Comparison of ENCODE assay signal across 34 mouse cellular contexts in the genomic region with DNA sequence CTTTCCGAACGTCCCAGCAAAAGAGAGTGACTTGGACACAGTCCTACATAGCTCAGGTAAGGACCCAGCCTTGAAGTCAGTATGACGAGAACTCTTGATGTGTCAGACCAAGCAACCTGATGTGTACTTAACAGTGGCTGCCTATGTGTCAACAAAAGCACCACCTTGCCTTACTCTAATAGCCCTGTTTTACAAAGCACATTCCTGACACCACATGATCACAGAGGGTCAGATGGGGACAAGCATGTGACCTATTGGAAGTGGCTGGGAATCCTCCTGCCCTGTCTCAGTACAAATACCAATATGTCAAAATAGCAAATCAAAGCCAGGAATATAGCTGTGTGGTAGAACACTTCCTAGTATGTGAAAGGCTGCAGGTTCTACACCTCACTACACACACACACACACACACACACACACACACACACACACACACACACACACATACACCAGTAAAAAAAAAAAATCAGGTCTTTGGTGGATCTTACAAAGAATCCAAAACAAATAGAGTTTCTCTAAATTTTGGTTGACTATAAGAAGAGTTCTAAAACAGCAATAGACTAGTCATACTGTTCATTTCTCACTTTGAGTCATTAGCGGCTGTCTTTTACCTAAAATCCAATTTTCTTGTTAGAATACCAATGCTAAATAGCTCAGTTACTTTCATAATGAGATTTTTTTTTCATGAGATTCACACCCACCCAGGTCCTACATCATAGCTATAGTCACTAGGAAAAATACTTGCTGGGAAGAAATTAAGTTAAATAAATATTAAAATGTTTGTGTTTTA. TPM values are rescaled to one million over a fixed set of nuclear protein-coding genes. Genes with fewer than 3 reads are reported as not detected.
DNase-seq lines count a peak whose midpoint lies in the region; ATAC-seq and TF ChIP-seq lines count a peak whose summit lies in the region.
"Had no signal": no experiment of that assay in that cellular context is flagged by ENCODE, and none has a peak within 500 bp of the region (broad histone marks: within the 10 kb centered on the region; RNA-seq: fewer than 3 reads in every experiment).

No protein-coding gene starts in this region.

- no peak for ATAC-seq in liver, embryonic 11.5 days (replicated peaks; ENCODE audit: low FRiP score)
- no peak for ATAC-seq in CD4-positive, CD25-positive, alpha-beta regulatory T cell, adult 4 months
- ATAC-seq: forebrain, embryonic 15.5 days; midbrain, embryonic 16.5 days had no signal

- TF ChIP-seq CTCF in liver, adult 2 months (IDR thresholded peaks at IDR 0.05; ENCODE audit: low read depth, low read length): no peak

- peaks cover 2% of the 10 kb centered on the region; the same call in 1 of the 2 replicates for H3K4me1 ChIP-seq in liver, adult 2 months (ENCODE audit: control insufficient read depth, insufficient read depth, low read length)
- H3K4me1 ChIP-seq in liver, embryonic 11.5 days (replicated peaks; ENCODE audit: control insufficient read depth, insufficient read depth, low read length): no peaks in the 10 kb centered on the region
- H3K4me1 ChIP-seq: embryonic facial prominence, embryonic 12.5 days; forebrain, embryonic 10.5 days; forebrain, embryonic 15.5 days; hindbrain, embryonic 13.5 days; kidney, embryonic 15.5 days; limb, embryonic 13.5 days had no signal

- intact Hi-C loops in heart, postnatal 14 days (cut with DNase I): no loop called here

- H3K4me2 ChIP-seq in liver, embryonic 11.5 days: no peak overlapping the region
- H3K4me2 ChIP-seq: embryonic facial prominence, embryonic 12.5 days; forebrain, embryonic 15.5 days; heart, embryonic 11.5 days; hindbrain, embryonic 13.5 days; kidney, embryonic 15.5 days; limb, embryonic 13.5 days; lung, embryonic 14.5 days; midbrain, embryonic 11.5 days had no signal

- no peak for TF ChIP-seq POLR2A in liver, adult 2 months (IDR thresholded peaks at IDR 0.05; ENCODE audit: extremely low read depth, insufficient read depth, low read length)

- WGBS in liver, adult 2 months: 79% methylated on average over 4 of the region's 4 CpGs
- WGBS in liver, embryonic 11.5 days: 78% methylated on average over 4 of the region's 4 CpGs

- no peak overlapping the region for H3K9ac ChIP-seq in liver, adult 2 months (ENCODE audit: low read depth, low read length)
- no peak overlapping the region for H3K9ac ChIP-seq in liver, embryonic 11.5 days (ENCODE audit: low read depth, low read length)
- H3K9ac ChIP-seq: embryonic facial prominence, embryonic 12.5 days; forebrain, embryonic 15.5 days; hindbrain, embryonic 13.5 days; kidney, embryonic 15.5 days; limb, embryonic 13.5 days; liver, embryonic 14.5 days; lung, embryonic 14.5 days had no signal

- no peaks in the 10 kb centered on the region for H3K9me3 ChIP-seq in liver, embryonic 11.5 days (ENCODE audit: control insufficient read depth, low read length)
- H3K9me3 ChIP-seq: embryonic facial prominence, embryonic 12.5 days; forebrain, embryonic 10.5 days; forebrain, embryonic 15.5 days; hindbrain, embryonic 13.5 days; kidney, embryonic 15.5 days; limb, embryonic 13.5 days had no signal

- peak; percentile 52 for DNase-seq in heart, adult 11 months
- DNase-seq in heart, postnatal 14 days: no peak
- peak; percentile 21 for DNase-seq in liver, adult 2 months (ENCODE audit: extremely low read depth, low read depth, low spot score)
- no peak for DNase-seq in liver, embryonic 11.5 days (ENCODE audit: low spot score)
- peak; percentile 6 for DNase-seq in induced T-regulatory cell, adult 2 months (ENCODE audit: low read depth)
- DNase-seq in spleen, adult 12 weeks (ENCODE audit: low spot score): no peak
- DNase-seq: cerebellum, adult 2 months; cerebellum, postnatal 25 days; gastrocnemius, postnatal 25 days; heart, postnatal 4 days; lung, embryonic 14.5 days; right cerebral cortex, postnatal 25 days; thymus, postnatal 14 days had no signal

- no peaks in the 10 kb centered on the region for H3K79me2 ChIP-seq in liver, adult 2 months (ENCODE audit: control insufficient read depth, insufficient read depth, low read length)

- no peaks in the 10 kb centered on the region for H3K36me3 ChIP-seq in liver, adult 2 months (ENCODE audit: control insufficient read depth, insufficient read depth, low read length)
- H3K36me3 ChIP-seq in liver, embryonic 11.5 days (ENCODE audit: control insufficient read depth, insufficient read depth, low read length): no peaks in the 10 kb centered on the region
- H3K36me3 ChIP-seq: embryonic facial prominence, embryonic 12.5 days; forebrain, embryonic 10.5 days; forebrain, embryonic 15.5 days; hindbrain, embryonic 13.5 days; kidney, embryonic 15.5 days; limb, embryonic 13.5 days had no signal

- H3K27ac ChIP-seq in liver, adult 2 months (replicated peaks; ENCODE audit: insufficient read depth, low read depth, low read length): no peak overlapping the region
- no peak overlapping the region for H3K27ac ChIP-seq in liver, embryonic 11.5 days (ENCODE audit: low read depth, low read length)
- H3K27ac ChIP-seq: embryonic facial prominence, embryonic 12.5 days; forebrain, embryonic 10.5 days; forebrain, embryonic 15.5 days; hindbrain, embryonic 13.5 days; kidney, embryonic 15.5 days; limb, embryonic 13.5 days; liver, embryonic 14.5 days had no signal

- no peak overlapping the region for H3K4me3 ChIP-seq in liver, adult 2 months (ENCODE audit: insufficient read depth, low read depth, low read length)
- H3K4me3 ChIP-seq in liver, embryonic 11.5 days (ENCODE audit: low read depth, low read length): no peak overlapping the region
- H3K4me3 ChIP-seq: embryonic facial prominence, embryonic 12.5 days; forebrain, embryonic 10.5 days; forebrain, embryonic 15.5 days; hindbrain, embryonic 13.5 days; kidney, embryonic 15.5 days; limb, embryonic 13.5 days had no signal

- no peaks in the 10 kb centered on the region for H3K27me3 ChIP-seq in liver, adult 2 months (ENCODE audit: control insufficient read depth, insufficient read depth, low read length)
- H3K27me3 ChIP-seq in liver, embryonic 11.5 days (replicated peaks; ENCODE audit: control insufficient read depth, insufficient read depth, low read length): no peaks in the 10 kb centered on the region
- H3K27me3 ChIP-seq: embryonic facial prominence, embryonic 12.5 days; forebrain, embryonic 15.5 days; hindbrain, embryonic 13.5 days; kidney, embryonic 15.5 days; limb, embryonic 13.5 days had no signal

RNA-seq across cellular contexts. Expression of a gene that starts 48.6 kb away (rescaled TPM):
- total RNA-seq in heart, postnatal 14 days (2021): under 1 TPM; 0.32 to 0.33 TPM
- 12.4 and 17.9 TPM in 2 replicates for total RNA-seq in liver, adult 2 months (2014; rRNA removed)
- polyA plus RNA-seq in liver, adult 2 months (2012; rRNA removed): 3.4 and 8.0 TPM in 2 replicates
- polyA plus RNA-seq in liver, embryonic 11.5 days (2014; fragmentation: Nextera tagmentation; extraction: Ambion mirVana): 0.21 and 0.22 TPM in 2 replicates
- polyA plus RNA-seq in CD4-positive, CD25-positive, alpha-beta regulatory T cell, adult 4 months (2017; shearing (Covaris generic)): not detected
- total RNA-seq: gastrocnemius, adult 18-20 months; layer of hippocampus, postnatal 25 days; megakaryocyte, adult 5-6 weeks; neutrophil, adult 5-6 weeks had no signal
- polyA plus RNA-seq: forebrain, embryonic 10.5 days had no signal

RNA-seq across cellular contexts. Expression of a gene that starts 55.2 kb away (rescaled TPM):
- not detected for total RNA-seq in heart, postnatal 14 days (2021)
- total RNA-seq in liver, adult 2 months (2014; rRNA removed): 3,843 and 4,358 TPM in 2 replicates
- polyA plus RNA-seq in liver, adult 2 months (2012; rRNA removed): 2,564 and 2,816 TPM in 2 replicates
- 178 and 182 TPM in 2 replicates for polyA plus RNA-seq in liver, embryonic 11.5 days (2014; fragmentation: Nextera tagmentation; extraction: Ambion mirVana)
- not detected for polyA plus RNA-seq in CD4-positive, CD25-positive, alpha-beta regulatory T cell, adult 4 months (2017; shearing (Covaris generic))
- total RNA-seq: gastrocnemius, postnatal 25 days; heart, adult 18-20 months; layer of hippocampus, adult 8-10 months; layer of hippocampus, postnatal 25 days; left cerebral cortex, adult 8-10 months; left cerebral cortex, postnatal 36 days; megakaryocyte, adult 5-6 weeks; neutrophil, adult 5-6 weeks had no signal
- polyA plus RNA-seq: cerebellum, adult 2 months; forebrain, embryonic 10.5 days; forebrain, embryonic 15.5 days; frontal cortex, adult 2 months; hindbrain, embryonic 13.5 days; lung, embryonic 14.5 days; midbrain, embryonic 11.5 days; midbrain, embryonic 16.5 days; urinary bladder, adult 2 months had no signal

Comparison
In these comparisons a context has a peak if more than half of its experiments do, and no peak if none do; other contexts are left out.
1. DNase-seq: peak in heart, adult 11 months (single experiment), liver, adult 2 months (single experiment) and induced T-regulatory cell, adult 2 months (single experiment); none in heart, postnatal 14 days (0 of 2), liver, embryonic 11.5 days (single experiment) and spleen, adult 12 weeks (single experiment).
2. RNA of a gene that starts 55.2 kb away (polyA plus RNA-seq): 2,564 to 2,816 TPM in liver, adult 2 months and 178 to 182 TPM in liver, embryonic 11.5 days; not detected in CD4-positive, CD25-positive, alpha-beta regulatory T cell, adult 4 months; every median in the first group is over 100 times any median in the second.